Mouse (Mus musculus) CH12.LX (cell line): Measurements from ENCODE around the gene Rims1. TPM values are rescaled to one million over a fixed set of nuclear protein-coding genes. Genes with fewer than 3 reads are reported as not detected.

Source experiments
- DNase-seq: peaks from one replicate; pipeline ENCODE4 v3.0.0-alpha.2; 2013; ENCODE audit errors: extremely low read depth
- H3K27ac ChIP-seq: 2 replicates; pipeline ENCODE4 v1.5.1; 2012; ENCODE audit warnings: low read depth, mild to moderate bottlenecking, control low read depth, moderate library complexity; ENCODE audit not compliant: insufficient read depth
- H3K27me3 ChIP-seq: replicated peaks from 2 replicates; pipeline ENCODE3; 2012; ENCODE audit warnings: inconsistent platforms
- H3K36me3 ChIP-seq, 2 experiments: replicated peaks in 1 of 2; 2 replicates each; pipeline versions ENCODE3 to v1.6.1; 2012; ENCODE audit warnings: inconsistent platforms in 1 of 2, low read length in 1 of 2, mild to moderate bottlenecking in 1 of 2, mixed read lengths in 1 of 2, moderate library complexity in 1 of 2; ENCODE audit not compliant: control insufficient read depth in 1 of 2, insufficient read depth in 1 of 2
- H3K4me1 ChIP-seq, 2 experiments: 2 replicates each; pipeline ENCODE4 v1.6.1; 2012; ENCODE audit warnings: inconsistent platforms in 1 of 2, moderate library complexity in 1 of 2; ENCODE audit not compliant: insufficient read depth in 2 of 2, control insufficient read depth in 1 of 2
- H3K4me2 ChIP-seq: 2 replicates; pipeline ENCODE4 v1.6.1; 2012; ENCODE audit warnings: low read depth, mild to moderate bottlenecking, control low read depth; ENCODE audit not compliant: poor library complexity, insufficient read depth, severe bottlenecking
- H3K4me3 ChIP-seq, 3 experiments: fragments of 150-350 bp in 1 of 3; sonication (generic) in 1 of 3; replicated peaks in 1 of 3; 2 replicates each; pipeline versions ENCODE3 to v1.5.1; 2011 to 2012; ENCODE audit warnings: low read depth in 2 of 3, low read length in 2 of 3, mild to moderate bottlenecking in 2 of 3, moderate library complexity in 2 of 3, control low read depth in 1 of 3, improper control_type of control experiment in 1 of 3, inconsistent platforms in 1 of 3, mixed read lengths in 1 of 3; ENCODE audit not compliant: poor library complexity in 1 of 3
- H3K79me2 ChIP-seq: replicated peaks from 2 replicates; pipeline ENCODE4 v1.6.1; 2012; ENCODE audit warnings: mild to moderate bottlenecking, moderate library complexity; ENCODE audit not compliant: control insufficient read depth, poor library complexity, insufficient read depth, severe bottlenecking; ENCODE audit errors: extremely low read depth
- H3K9ac ChIP-seq: 2 replicates; pipeline ENCODE4 v1.6.1; 2012; ENCODE audit warnings: low read depth, mild to moderate bottlenecking, control low read depth, moderate library complexity; ENCODE audit not compliant: insufficient read depth
- H3K9me3 ChIP-seq: replicated peaks from 2 replicates; pipeline ENCODE3; 2012; ENCODE audit warnings: low read length, inconsistent platforms, mixed read lengths
- BHLHE40 ChIP-seq: IDR thresholded peaks from 2 replicates; pipeline ENCODE4 v1.6.1; 2011; ENCODE audit warnings: mild to moderate bottlenecking, low read depth, low read length, improper control_type of control experiment
- CHD1 ChIP-seq: IDR thresholded peaks from 2 replicates; pipeline ENCODE4 v1.6.1; 2012; ENCODE audit warnings: low read depth, low read length, improper control_type of control experiment, inconsistent platforms
- CHD2 ChIP-seq: IDR thresholded peaks from 2 replicates; pipeline ENCODE4 v1.6.1; 2011; ENCODE audit warnings: low read length, improper control_type of control experiment
- E2F4 ChIP-seq: IDR thresholded peaks from 2 replicates; pipeline ENCODE4 v1.6.1; 2011; ENCODE audit warnings: low read depth, low read length, improper control_type of control experiment; ENCODE audit not compliant: insufficient replicate concordance
- EP300 ChIP-seq: IDR thresholded peaks from 2 replicates; pipeline ENCODE4 v1.6.1; 2011; ENCODE audit warnings: low read length, improper control_type of control experiment
- IRF4 ChIP-seq: IDR thresholded peaks from 2 replicates; pipeline ENCODE4 v1.6.1; 2014; ENCODE audit warnings: low read depth, mild to moderate bottlenecking, inconsistent platforms, low read length, improper control_type of control experiment
- JUND ChIP-seq: conservative IDR thresholded peaks from 2 replicates; pipeline ENCODE4 v1.6.1; 2011; ENCODE audit warnings: low read depth, low read length, improper control_type of control experiment
- MEF2A ChIP-seq: IDR thresholded peaks from 2 replicates; pipeline ENCODE4 v1.6.1; 2014; ENCODE audit warnings: low read depth, mild to moderate bottlenecking, inconsistent platforms, low read length, improper control_type of control experiment, borderline replicate concordance
- MYC ChIP-seq: IDR thresholded peaks from 2 replicates; pipeline ENCODE4 v1.6.1; 2011; ENCODE audit warnings: low read depth, mild to moderate bottlenecking, improper control_type of control experiment, low read length
- NELFE ChIP-seq: IDR thresholded peaks from 2 replicates; pipeline ENCODE4 v1.6.1; 2011; ENCODE audit warnings: low read depth, low read length, improper control_type of control experiment
- PAX5 ChIP-seq: IDR thresholded peaks from 2 replicates; pipeline ENCODE4 v1.6.1; 2012; ENCODE audit warnings: low read length, inconsistent platforms, mixed read lengths
- RAD21 ChIP-seq: IDR thresholded peaks from 2 replicates; pipeline ENCODE4 v1.6.1; 2011; ENCODE audit warnings: low read depth, mild to moderate bottlenecking, low read length, improper control_type of control experiment, moderate library complexity
- RCOR1 ChIP-seq: conservative IDR thresholded peaks from 2 replicates; pipeline ENCODE4 v1.6.1; 2012; ENCODE audit warnings: low read depth, mild to moderate bottlenecking, inconsistent platforms, low read length, improper control_type of control experiment
- SIN3A ChIP-seq: IDR thresholded peaks from 2 replicates; pipeline ENCODE4 v1.6.1; 2012; ENCODE audit warnings: low read length, improper control_type of control experiment, inconsistent platforms
- TBP ChIP-seq: conservative IDR thresholded peaks from 2 replicates; pipeline ENCODE4 v1.6.1; 2011; ENCODE audit warnings: low read depth, low read length, improper control_type of control experiment
- TCF12 ChIP-seq: IDR thresholded peaks from 2 replicates; pipeline ENCODE4 v1.6.1; 2014; ENCODE audit warnings: low read depth, mild to moderate bottlenecking, inconsistent platforms, low read length, improper control_type of control experiment
- UBTF ChIP-seq: IDR thresholded peaks from 2 replicates; pipeline ENCODE4 v1.6.1; 2012; ENCODE audit warnings: low read depth, mild to moderate bottlenecking, inconsistent platforms, low read length, improper control_type of control experiment, moderate library complexity
- ZC3H11A ChIP-seq: IDR thresholded peaks from 2 replicates; pipeline ENCODE4 v1.6.1; 2012; ENCODE audit warnings: low read depth, mild to moderate bottlenecking, inconsistent platforms, low read length, improper control_type of control experiment
- ZMIZ1 ChIP-seq: IDR thresholded peaks from 2 replicates; pipeline ENCODE4 v1.6.1; 2012; ENCODE audit warnings: low read depth, mild to moderate bottlenecking, inconsistent platforms, low read length, improper control_type of control experiment
- ZNF384 ChIP-seq: IDR thresholded peaks from 2 replicates; pipeline ENCODE4 v1.6.1; 2012; ENCODE audit warnings: low read depth, low read length, improper control_type of control experiment, inconsistent platforms
- dilution Hi-C: fragments of 300-500 bp; cut with MboI; formaldehyde crosslinking; loops from 2 replicates; pipeline ENCODE4 v1.14.3; 2020; ENCODE audit warnings: low sequenced_read_pairs; ENCODE audit not compliant: extremely low pct_unique_long_range_greater_than_20kb, extremely low pct_ligation_motif_present
- in situ Hi-C: fragments of 300-500 bp; cut with MboI; formaldehyde crosslinking; loops from 3 replicates; pipeline ENCODE4 v1.14.3; 2019; ENCODE audit warnings: low sequenced_read_pairs, low pct_ligation_motif_present, low pct_unique_long_range_greater_than_20kb, mixed read lengths
- polyA plus RNA-seq: library from polyadenylated mRNA; unstranded; fragments of >175 nt; gene quantifications from 2 replicates; pipeline ENCODE4 v1.2.1, GENCODE M21; 2012; ENCODE audit warnings: low read depth; ENCODE audit not compliant: insufficient read length
- total RNA-seq, 2 experiments: library from RNA; depleted of rRNA; stranded (reverse); fragments of 300-350 nt in 1 of 2; fragments of >200 nt in 1 of 2; gene quantifications; 2 replicates each; pipeline ENCODE4 v1.2.3; 2012 to 2014

The Rims1 gene
- total and polyA plus RNA-seq, 3 experiments, result not detected

DNA sequence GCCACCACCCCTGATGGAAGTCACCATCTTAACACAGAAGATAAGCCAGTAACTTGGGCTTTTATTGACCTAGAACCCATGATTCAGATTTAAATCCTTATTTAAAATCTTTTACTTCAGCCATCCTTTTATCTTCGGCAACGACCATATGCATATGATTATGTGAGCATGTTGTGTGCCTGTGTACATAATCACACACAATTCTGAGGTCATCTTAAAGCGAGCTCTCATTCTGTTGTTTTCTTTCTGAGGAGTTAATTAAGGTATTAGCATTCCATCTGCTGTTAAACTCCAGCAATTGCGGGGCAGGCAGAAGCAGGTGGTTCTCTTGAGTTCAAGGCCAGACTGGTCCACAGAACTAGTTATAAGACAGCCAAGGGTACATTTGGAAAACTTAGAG is 452.1 kb downstream of the Rims1 start:
- no peaks in the 10 kb centered on the region for H3K36me3 ChIP-seq
- no peak overlapping the region for H3K4me3 ChIP-seq
- H3K79me2 ChIP-seq, result no peaks in the 10 kb centered on the region
- no peak overlapping the region for H3K9ac ChIP-seq
- H3K27ac ChIP-seq, result no peak overlapping the region
- no peak for TF ChIP-seq EP300
- no peak for TF ChIP-seq CHD1
- no peak for TF ChIP-seq TBP
- TF ChIP-seq UBTF, result no peak
- no peak for TF ChIP-seq IRF4
- no peak for TF ChIP-seq MYC
- no peak for TF ChIP-seq JUND
- H3K4me2 ChIP-seq, result no peak overlapping the region
- no peak for DNase-seq
- peaks cover 0 to 2% of the 10 kb centered on the region in 2 experiments; a peak in 2 of 4 replicates for H3K4me1 ChIP-seq
- dilution Hi-C loops, result no loop called here
- in situ Hi-C loops, result no loop called here
- no peaks in the 10 kb centered on the region for H3K27me3 ChIP-seq
- no peaks in the 10 kb centered on the region for H3K9me3 ChIP-seq

DNA sequence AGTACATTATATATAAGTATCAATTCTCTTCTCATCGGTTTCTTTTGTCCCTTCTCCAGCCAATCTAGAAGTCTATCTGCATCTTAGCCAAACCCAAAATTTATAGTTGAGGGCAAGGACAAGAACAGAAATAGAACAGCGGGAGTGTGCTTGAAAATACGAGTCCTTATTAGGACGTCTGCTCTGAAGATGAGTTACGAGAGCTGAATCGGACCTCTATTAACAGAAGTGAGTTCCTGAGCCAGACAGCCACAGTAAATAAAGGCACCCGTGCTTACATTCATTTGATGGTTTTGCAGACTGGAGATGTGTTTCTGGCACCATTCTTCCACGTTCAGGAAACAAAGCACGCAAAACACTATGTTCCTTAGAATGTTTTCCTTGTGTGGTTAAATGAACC is 466.9 kb downstream of the Rims1 start:
- TF ChIP-seq EP300 (no peak), CHD1 (no peak), MEF2A (no peak)
- in situ Hi-C loops, result no loop called here
- dilution Hi-C loops, result no loop called here

DNA sequence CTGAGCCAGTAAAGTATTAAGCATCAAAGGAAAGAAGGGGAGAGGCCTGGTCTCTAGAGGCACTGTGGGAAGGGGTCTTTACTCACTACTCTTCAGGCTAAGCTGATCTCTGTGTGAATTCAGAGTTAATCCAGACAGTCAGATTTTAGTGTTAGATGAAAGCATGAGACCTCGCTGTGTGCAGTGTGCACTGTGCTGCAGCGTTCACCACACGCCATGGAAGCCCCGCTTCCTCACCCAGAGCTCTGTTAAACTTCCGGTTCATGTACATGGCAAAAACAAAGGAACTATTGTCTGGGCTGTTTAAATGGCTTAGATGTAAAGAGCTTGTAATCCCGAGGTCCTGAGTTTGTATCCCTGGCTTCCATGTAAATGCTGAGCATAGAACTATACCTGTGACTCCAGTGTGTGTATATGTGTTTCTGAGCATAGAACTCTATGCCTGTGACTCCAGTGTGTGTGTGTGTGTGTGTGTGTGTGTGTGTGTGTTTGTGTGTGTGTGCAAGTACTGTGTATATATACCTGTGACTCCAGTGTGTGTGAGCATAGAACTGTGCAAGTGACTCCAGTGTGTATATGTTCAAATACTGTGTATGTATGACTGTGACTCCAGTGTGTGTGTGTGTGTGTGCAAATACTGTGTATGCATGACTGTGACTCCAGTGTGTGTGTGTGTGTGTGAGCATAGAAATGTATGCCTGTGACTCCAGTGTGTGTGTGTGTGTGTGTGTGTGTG is 484.7 kb downstream of the Rims1 start:
- no peaks in the 10 kb centered on the region for H3K4me1 ChIP-seq
- H3K9ac ChIP-seq, result no peak overlapping the region
- no peaks in the 10 kb centered on the region for H3K36me3 ChIP-seq
- H3K27me3 ChIP-seq, result no peaks in the 10 kb centered on the region
- no peaks in the 10 kb centered on the region for H3K9me3 ChIP-seq
- no peak for DNase-seq
- no peak overlapping the region for H3K27ac ChIP-seq
- TF ChIP-seq MYC (no peak), ZNF384 (no peak), EP300 (no peak), CHD2 (no peak), SIN3A (no peak), MEF2A (no peak), ZMIZ1 (no peak), PAX5 (no peak), RAD21 (no peak), NELFE (no peak), CHD1 (no peak), TCF12 (no peak), E2F4 (no peak), ZC3H11A (no peak), RCOR1 (no peak), BHLHE40 (no peak)
- TF ChIP-seq, all 38 proteins: peak for 0
- Histone ChIP-seq H3K4me3 (no peak overlapping the region), H3K79me2 (no peaks in the 10 kb centered on the region), H3K4me2 (no peak overlapping the region)
- in situ Hi-C loops, result no loop called here
- dilution Hi-C loops, result no loop called here

More for the DNA sequence above, 466.9 kb downstream of the Rims1 start:
- Histone ChIP-seq H3K27ac (no peak overlapping the region), H3K4me1 (no peaks in the 10 kb centered on the region; a peak in 1 of 4 replicates), H3K79me2 (no peaks in the 10 kb centered on the region), H3K9ac (no peak overlapping the region), H3K4me3 (no peak overlapping the region), H3K36me3 (no peaks in the 10 kb centered on the region), H3K4me2 (no peak overlapping the region), H3K27me3 (no peaks in the 10 kb centered on the region), H3K9me3 (no peaks in the 10 kb centered on the region)
- DNase-seq, result no peak
